Mouse (Mus musculus) heart, embryonic 12.5 days (tissue): Measurements from ENCODE around the gene Il17rd. TPM values are rescaled to one million over a fixed set of nuclear protein-coding genes. Genes with fewer than 3 reads are reported as not detected.

Experiments
- ATAC-seq: fragments of 200-750 bp; cut with Nextera tagmentation; 2 replicates; pipeline ENCODE4 v1.8.0; 2017; ENCODE audit warnings: moderate TSS enrichment, moderate library complexity; ENCODE audit not compliant: insufficient number of reproducible peaks, low FRiP score
- H3K27ac ChIP-seq: fragments of 300-500 bp; sonication (generic); 2 replicates; pipeline ENCODE4 v1.5.1; 2016; ENCODE audit warnings: mild to moderate bottlenecking, moderate library complexity; ENCODE audit not compliant: poor library complexity, severe bottlenecking
- H3K27me3 ChIP-seq: fragments of 300-500 bp; sonication (generic); replicated peaks from 2 replicates; pipeline ENCODE4 v1.6.1; 2016; ENCODE audit warnings: mild to moderate bottlenecking, moderate library complexity
- H3K36me3 ChIP-seq: fragments of 300-500 bp; sonication (generic); 2 replicates; pipeline ENCODE4 v1.6.1; 2016; ENCODE audit warnings: mild to moderate bottlenecking, moderate library complexity
- H3K4me1 ChIP-seq: fragments of 300-500 bp; sonication (generic); replicated peaks from 2 replicates; pipeline ENCODE4 v1.6.1; 2016; ENCODE audit warnings: mild to moderate bottlenecking
- H3K4me2 ChIP-seq: fragments of 300-500 bp; sonication (generic); 2 replicates; pipeline ENCODE4 v1.6.1; 2016; ENCODE audit warnings: mild to moderate bottlenecking, moderate library complexity
- H3K4me3 ChIP-seq: fragments of 300-500 bp; sonication (generic); 2 replicates; pipeline ENCODE4 v1.5.1; 2016; ENCODE audit warnings: mild to moderate bottlenecking
- H3K9ac ChIP-seq: fragments of 300-500 bp; sonication (generic); 2 replicates; pipeline ENCODE4 v1.6.1; 2016; ENCODE audit warnings: mild to moderate bottlenecking, moderate library complexity
- H3K9me3 ChIP-seq: fragments of 300-500 bp; sonication (generic); replicated peaks from 2 replicates; pipeline ENCODE4 v1.6.1; 2016; ENCODE audit warnings: mild to moderate bottlenecking, moderate library complexity
- WGBS: fragments of 180-500 bp; shearing (Covaris S2); methylation state at CpG from one replicate; pipeline ENCODE4 v1.1.7; 2016; 5-methylcytosine and 5-hydroxymethylcytosine counted together
- polyA plus RNA-seq: library from polyadenylated mRNA; unstranded; fragments of >200 nt; fragmentation: Nextera tagmentation; extraction: Ambion mirVana; gene quantifications from 2 replicates; pipeline ENCODE4 v1.2.1, GENCODE M21; 2016

Gene Il17rd
- polyA plus RNA-seq, 1 experiment from 2014 or later: 1.5 TPM

GRCm38 (mm10) chr14:27145171-27146045 lies 106.7 kb downstream of the Il17rd start:
- Histone ChIP-seq H3K4me2 (no peak overlapping the region), H3K27ac (no peak overlapping the region), H3K27me3 (no peaks in the 10 kb centered on the region), H3K36me3 (no peaks in the 10 kb centered on the region), H3K4me1 (peaks cover 64% of the 10 kb centered on the region), H3K9me3 (no peaks in the 10 kb centered on the region), H3K4me3 (no peak overlapping the region), H3K9ac (0 out of 2 replicates have a peak overlapping the region, but pooled peaks have one; percentile 11)
- WGBS: 50% methylated on average over 8 of the region's 8 CpGs
- ATAC-seq: peak; percentile 36; the same call in 1 of the 2 replicates

- Histone ChIP-seq H3K27me3 (no peaks in the 10 kb centered on the region), H3K9me3 (no peaks in the 10 kb centered on the region), H3K4me2 (no peak overlapping the region), H3K4me3 (no peak overlapping the region), H3K36me3 (no peaks in the 10 kb centered on the region), H3K27ac (no peak overlapping the region), H3K4me1 (peaks cover 64% of the 10 kb centered on the region), H3K9ac (no peak overlapping the region)
- 46% methylated on average over 7 of the region's 7 CpGs for WGBS
- ATAC-seq: no peak
Measured at GRCm38 (mm10) chr14:27147726-27148125, 109.0 kb downstream of the Il17rd start.

DNA sequence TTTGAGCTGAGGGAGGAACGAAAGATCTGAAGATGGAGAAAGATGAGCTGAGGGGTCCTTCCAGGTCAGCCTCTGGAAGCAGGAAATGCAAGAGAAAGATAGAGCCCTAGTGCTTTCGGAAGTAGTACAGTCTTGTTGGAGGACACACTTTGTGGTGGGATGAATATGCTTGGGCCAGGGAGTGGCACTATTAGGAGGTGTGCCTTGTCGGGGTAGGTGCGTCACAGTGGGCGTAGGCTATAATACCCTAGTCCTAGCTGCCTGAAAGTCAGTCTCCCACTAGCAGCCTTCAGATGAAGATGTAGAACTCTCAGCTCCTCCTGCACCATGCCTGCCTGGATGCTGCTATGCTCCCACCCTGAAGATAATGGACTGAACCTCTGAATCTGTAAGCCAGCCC lies 110.7 kb downstream of the Il17rd start:
- WGBS: 85% methylated on average over 5 of the region's 5 CpGs
- no peak overlapping the region for H3K27ac ChIP-seq
- H3K27me3 ChIP-seq: no peaks in the 10 kb centered on the region
- H3K4me1 ChIP-seq: peaks cover 60% of the 10 kb centered on the region
- no peak for ATAC-seq
- H3K4me3 ChIP-seq: no peak overlapping the region
- H3K36me3 ChIP-seq: no peaks in the 10 kb centered on the region
- H3K4me2 ChIP-seq: no peak overlapping the region
- no peaks in the 10 kb centered on the region for H3K9me3 ChIP-seq
- H3K9ac ChIP-seq: no peak overlapping the region

DNA sequence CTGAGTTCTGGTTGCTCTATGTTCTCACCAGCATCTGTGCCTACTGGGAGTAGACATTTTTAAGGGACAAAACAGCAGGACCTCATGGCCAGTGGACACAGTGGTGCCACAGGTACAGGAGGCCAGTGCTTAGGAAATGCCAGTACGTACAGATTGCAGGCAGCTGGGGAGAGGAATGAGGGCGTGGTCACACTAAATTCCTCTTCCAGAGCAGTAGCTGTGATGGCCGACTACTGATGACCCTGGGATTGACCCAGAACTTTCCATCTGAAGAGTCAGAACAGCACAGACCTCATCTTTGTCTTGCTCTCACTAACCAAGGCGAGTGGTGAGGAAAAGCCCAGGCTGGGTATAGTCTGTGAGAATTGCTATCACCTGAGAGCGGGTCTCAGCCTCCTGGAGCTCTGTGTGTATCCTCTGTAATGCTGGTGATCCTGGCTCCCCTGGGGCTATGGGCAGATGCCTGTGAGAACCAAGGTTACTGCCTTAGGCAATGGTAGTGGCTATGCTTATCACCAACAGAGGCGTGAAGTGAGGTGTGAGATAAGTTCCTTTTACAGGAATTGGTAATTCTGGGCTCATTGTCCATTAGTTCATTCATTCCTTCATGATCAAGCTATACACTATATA lies 111.4 kb downstream of the Il17rd start:
- H3K9ac ChIP-seq: no peak overlapping the region
- no peaks in the 10 kb centered on the region for H3K9me3 ChIP-seq
- peak overlapping the region; percentile 35 for H3K27ac ChIP-seq
- 27% methylated on average over 6 of the region's 6 CpGs for WGBS
- H3K4me3 ChIP-seq: no peak overlapping the region
- H3K27me3 ChIP-seq: no peaks in the 10 kb centered on the region
- no peaks in the 10 kb centered on the region for H3K36me3 ChIP-seq
- H3K4me2 ChIP-seq: no peak overlapping the region
- peaks cover 53% of the 10 kb centered on the region for H3K4me1 ChIP-seq
- ATAC-seq: no peak

DNA sequence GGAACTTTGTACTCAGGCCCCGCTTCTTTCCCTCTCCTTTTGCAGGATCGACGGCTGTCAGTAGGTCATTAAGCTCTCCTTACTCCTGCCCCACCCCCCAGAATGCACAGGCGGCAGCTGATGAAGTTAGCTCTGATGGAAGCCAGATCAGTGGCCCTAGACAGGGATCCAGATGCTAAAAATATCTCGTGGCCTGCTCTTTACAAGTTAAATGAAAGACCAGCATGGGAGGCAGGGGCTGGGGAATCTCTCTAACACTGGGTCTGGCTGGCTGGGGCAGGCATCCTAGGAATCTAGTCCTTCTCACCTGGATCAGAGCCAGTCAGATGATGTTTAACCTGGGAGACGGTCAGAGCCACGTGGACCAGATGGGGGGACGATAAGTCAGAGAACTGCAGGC lies 112.7 kb downstream of the Il17rd start:
- H3K4me3 ChIP-seq: no peak overlapping the region
- WGBS: 10% methylated on average over 8 of the region's 8 CpGs
- H3K9me3 ChIP-seq: no peaks in the 10 kb centered on the region
- no peak overlapping the region for H3K9ac ChIP-seq
- H3K36me3 ChIP-seq: no peaks in the 10 kb centered on the region
- no peaks in the 10 kb centered on the region for H3K27me3 ChIP-seq
- peaks cover 45% of the 10 kb centered on the region for H3K4me1 ChIP-seq
- ATAC-seq: peak; percentile 70
- H3K27ac ChIP-seq: peak overlapping the region; percentile 92
- peak overlapping the region; percentile 42 for H3K4me2 ChIP-seq

DNA sequence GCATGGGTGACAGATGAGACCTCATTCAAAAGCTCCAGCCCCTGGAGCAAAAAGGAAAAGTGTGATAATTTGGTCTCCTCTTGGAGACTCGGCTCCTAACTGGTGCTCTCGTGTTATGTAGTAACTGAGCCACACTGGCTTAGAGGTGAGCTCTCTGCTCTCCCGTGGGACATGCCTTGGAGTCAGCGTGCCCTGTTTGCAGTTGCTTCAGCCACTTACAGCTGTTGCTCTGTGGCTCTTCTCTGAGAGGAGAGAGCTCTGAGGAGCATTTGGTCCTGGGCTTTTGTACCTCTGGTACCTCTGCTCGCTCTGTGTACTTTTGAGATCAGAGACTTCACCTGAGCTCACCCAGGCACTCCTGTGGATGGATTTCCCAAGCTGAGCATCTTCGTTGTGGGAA lies 116.3 kb downstream of the Il17rd start:
- H3K4me1 ChIP-seq: peaks cover 41% of the 10 kb centered on the region
- ATAC-seq: no peak

DNA sequence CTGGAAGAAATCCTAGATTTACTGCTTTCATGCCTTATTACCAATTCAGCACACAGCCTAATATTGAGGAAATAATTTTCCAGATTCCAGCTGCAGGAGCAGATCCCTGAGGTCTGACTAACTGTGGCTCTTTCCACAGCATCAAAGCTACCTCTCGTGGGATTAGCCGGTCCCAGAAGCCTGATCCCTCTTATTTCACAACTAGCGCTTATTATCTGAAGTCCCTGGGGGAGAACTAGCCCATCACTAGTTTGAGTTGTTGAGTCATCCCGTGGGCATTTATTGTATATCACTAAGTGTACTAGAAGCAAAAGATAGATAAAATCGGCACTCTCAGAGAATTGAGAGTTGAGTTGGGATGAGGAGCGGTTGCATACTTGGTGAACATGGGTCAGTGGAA lies 117.3 kb downstream of the Il17rd start:
- Histone ChIP-seq H3K36me3 (no peaks in the 10 kb centered on the region), H3K27ac (no peak overlapping the region), H3K4me1 (peaks cover 33% of the 10 kb centered on the region), H3K4me3 (no peak overlapping the region), H3K27me3 (no peaks in the 10 kb centered on the region), H3K9me3 (no peaks in the 10 kb centered on the region), H3K4me2 (no peak overlapping the region), H3K9ac (no peak overlapping the region)
- 64% methylated on average over 6 of the region's 6 CpGs for WGBS
- no peak for ATAC-seq

More for the DNA sequence above, 116.3 kb downstream of the Il17rd start:
- Histone ChIP-seq H3K27me3 (no peaks in the 10 kb centered on the region), H3K4me2 (no peak overlapping the region), H3K9ac (no peak overlapping the region), H3K4me3 (no peak overlapping the region), H3K36me3 (no peaks in the 10 kb centered on the region), H3K27ac (no peak overlapping the region), H3K9me3 (no peaks in the 10 kb centered on the region)
- WGBS: 65% methylated on average over 6 of the region's 6 CpGs

Other genes with a start within 250 kb of the Il17rd start
- 0.33 and 0.89 TPM in 2 replicates for gene Asb14, start 144.4 kb upstream of the Il17rd start, polyA plus RNA-seq
- gene Appl1, start 67.7 kb upstream of the Il17rd start, polyA plus RNA-seq: 30.7 and 34.7 TPM in 2 replicates
- 0.26 and 0.52 TPM in 2 replicates for gene Hesx1, start 44.5 kb upstream of the Il17rd start, polyA plus RNA-seq
- gene Arhgef3, start 76.0 kb downstream of the Il17rd start, polyA plus RNA-seq: 17.6 and 18.9 TPM in 2 replicates